Mouse (Mus musculus): ENCODE measurements around the gene Lman1l.

Lman1l gene

GRCm38 (mm10) chr9:57610359-57610826 is 10.2 kb downstream of the Lman1l start:
- POLR2A ChIA-PET, result interaction anchor here in 2 of 4 experiments (0.5 to 1.6 kb wide), 4 partner anchors 21 to 645 kb away, joined by 3 read pairs; partner anchors contain the start of genes Csk (in 1 of the 2) and Ulk3 (in 1 of the 2)
- CTCF ChIA-PET, result interaction anchor here in 3 of 4 experiments (0.6 to 1.4 kb wide), 6 partner anchors 8 to 1315 kb away, joined by 3 to 11 read pairs (median 4); no protein-coding TSS in a partner anchor

GRCm38 (mm10) chr9:57609803-57610202 is 10.8 kb downstream of the Lman1l start:
- ChIA-PET POLR2A (interaction anchor here in 1 of 4 experiments (0.5 to 1.6 kb wide), 3 partner anchors 20 to 645 kb away, joined by 3 read pairs; partner anchors contain the start of genes Csk and Ulk3), CTCF (interaction anchor here in 3 of 4 experiments (0.6 to 1.4 kb wide), 4 partner anchors 9 to 1316 kb away, joined by 4 to 7 read pairs (median 4); no protein-coding TSS in a partner anchor)

GRCm38 (mm10) chr9:57606139-57606851 is 14.3 kb downstream of the Lman1l start, which contains the start of gene Cplx3:
Cplx3 (minus strand) TSS chr9:57606281.
- ChIA-PET POLR2A (interaction anchor here in 3 of 4 experiments (0.6 to 1.4 kb wide), 7 partner anchors 12 to 1537 kb away, joined by 3 to 5 read pairs (median 3); partner anchors contain the start of genes Cox5a (in 1 of the 3), Sema7a (in 1 of the 3), Snupn (in 1 of the 3) and Ulk3 (in 1 of the 3)), CTCF (interaction anchor here in 3 of 4 experiments (0.6 to 1.9 kb wide), 9 partner anchors 17 to 471 kb away, joined by 3 to 11 read pairs (median 5); partner anchors contain the start of gene Ulk3 (in 1 of the 3))

GRCm38 (mm10) chr9:57605503-57605902 is 15.1 kb downstream of the Lman1l start:
- CTCF ChIA-PET, result interaction anchor here in 3 of 4 experiments (0.6 to 1.9 kb wide), 9 partner anchors 16 to 470 kb away, joined by 3 to 11 read pairs (median 5); partner anchors contain the start of gene Ulk3 (in 1 of the 3)
- POLR2A ChIA-PET, result interaction anchor here in 3 of 4 experiments (0.6 to 1.4 kb wide), 7 partner anchors 13 to 655 kb away, joined by 3 to 5 read pairs (median 3); partner anchors contain the start of genes Cox5a (in 1 of the 3), Rpp25 (in 1 of the 3), Sema7a (in 1 of the 3) and Snupn (in 1 of the 3)

- ChIA-PET CTCF (interaction anchor here in 3 of 4 experiments (1.0 to 1.9 kb wide), 3 partner anchors 25 to 155 kb away, joined by 3 to 11 read pairs (median 6); no protein-coding TSS in a partner anchor), POLR2A (interaction anchor here in 1 of 4 experiments (1.2 kb wide), 1 partner anchor 101 kb away, joined by 4 read pairs; the partner anchor contains the start of gene Rpp25)
These were observed 15.7 kb downstream of the Lman1l start for GRCm38 (mm10) chr9:57604875-57605274.

- ChIA-PET CTCF (interaction anchor here (0.6 to 1.2 kb wide), 5 partner anchors 8 to 1026 kb away, joined by 3 to 4 read pairs (median 3); no protein-coding TSS in a partner anchor), POLR2A (interaction anchor here in 2 of 4 experiments (0.6 to 1.1 kb wide), 2 partner anchors 11 to 1754 kb away, joined by 3 to 4 read pairs; no protein-coding TSS in a partner anchor)
These were observed 18.5 kb downstream of the Lman1l start for GRCm38 (mm10) chr9:57602098-57602497.

- ChIA-PET CTCF (interaction anchor here in 1 of 4 experiments (1.1 kb wide), 1 partner anchor 28 kb away, joined by 3 read pairs; no protein-coding TSS in a partner anchor), POLR2A (no interaction called here)
These were observed 19.2 kb downstream of the Lman1l start for GRCm38 (mm10) chr9:57601353-57601706.

GRCm38 (mm10) chr9:57600620-57601352 is 19.8 kb downstream of the Lman1l start:
- ChIA-PET CTCF (interaction anchor here in 3 of 4 experiments (0.6 to 1.1 kb wide), 3 partner anchors 10 to 59 kb away, joined by 3 to 7 read pairs (median 4); no protein-coding TSS in a partner anchor), POLR2A (interaction anchor here in 2 of 4 experiments (0.6 to 1.5 kb wide), 5 partner anchors 9 to 353 kb away, joined by 3 to 4 read pairs (median 3); no protein-coding TSS in a partner anchor)

- CTCF ChIA-PET, result no interaction called here
- POLR2A ChIA-PET, result interaction anchor here in 2 of 4 experiments (0.6 to 1.5 kb wide), 3 partner anchors 9 to 661 kb away, joined by 3 read pairs; no protein-coding TSS in a partner anchor
These were observed 21.6 kb downstream of the Lman1l start for GRCm38 (mm10) chr9:57598851-57599563.

GRCm38 (mm10) chr9:57597929-57598382 is 22.6 kb downstream of the Lman1l start:
- ChIA-PET POLR2A (interaction anchor here in 3 of 4 experiments (0.6 to 1.0 kb wide), 3 partner anchors 19 to 1432 kb away, joined by 3 to 5 read pairs (median 3); no protein-coding TSS in a partner anchor), CTCF (interaction anchor here in 1 of 4 experiments (0.7 kb wide), 1 partner anchor 19 kb away, joined by 8 read pairs; no protein-coding TSS in a partner anchor)

GRCm38 (mm10) chr9:57597265-57597664 is 23.3 kb downstream of the Lman1l start:
- ChIA-PET CTCF (interaction anchor here in 2 of 4 experiments (0.6 to 0.9 kb wide), 4 partner anchors 10 to 137 kb away, joined by 3 to 8 read pairs (median 3); no protein-coding TSS in a partner anchor), POLR2A (no interaction called here)

GRCm38 (mm10) chr9:57594174-57594509 is 26.4 kb downstream of the Lman1l start:
- ChIA-PET POLR2A (interaction anchor here in 2 of 4 experiments (0.5 to 2.1 kb wide), 10 partner anchors 13 to 99 kb away, joined by 3 to 7 read pairs (median 3); partner anchors contain the start of genes Lman1l (in 1 of the 2) and Mpi (in 1 of the 2)), CTCF (interaction anchor here in 1 of 4 experiments (1.2 to 2.1 kb wide), 5 partner anchors 20 to 53 kb away, joined by 3 to 6 read pairs (median 3); no protein-coding TSS in a partner anchor)

GRCm38 (mm10) chr9:57593454-57594173 is 27.0 kb downstream of the Lman1l start:
- ChIA-PET POLR2A (interaction anchor here in 2 of 4 experiments (0.5 to 2.1 kb wide), 7 partner anchors 12 to 100 kb away, joined by 3 to 7 read pairs (median 3); partner anchors contain the start of gene Lman1l (in 1 of the 2)), CTCF (interaction anchor here in 1 of 4 experiments (1.2 to 2.1 kb wide), 4 partner anchors 20 to 52 kb away, joined by 3 to 6 read pairs (median 4); no protein-coding TSS in a partner anchor)

- ChIA-PET POLR2A (interaction anchor here in 2 of 4 experiments (0.8 to 1.5 kb wide), 6 partner anchors 12 to 66 kb away, joined by 3 to 4 read pairs (median 4); partner anchors contain the start of genes Cplx3 (in 1 of the 2) and Csk (in 1 of the 2)), CTCF (interaction anchor here in 2 of 4 experiments (0.9 to 1.6 kb wide), 3 partner anchors 24 to 955 kb away, joined by 3 to 4 read pairs (median 3); no protein-coding TSS in a partner anchor)
These were observed 29.8 kb downstream of the Lman1l start for GRCm38 (mm10) chr9:57590726-57591125.

- CTCF ChIA-PET, result interaction anchor here (0.5 to 1.5 kb wide), 16 partner anchors 17 to 952 kb away, joined by 3 to 7 read pairs (median 3); partner anchors contain the start of gene Cplx3 (in 1 of the 4)
- POLR2A ChIA-PET, result interaction anchor here in 3 of 4 experiments (0.5 to 1.5 kb wide), 29 partner anchors 8 to 247 kb away, joined by 3 to 7 read pairs (median 4); partner anchors contain the start of genes Cox5a (in 2 of the 3), Rpp25 (in 2 of the 3), Arid3b (in 1 of the 3) and Cplx3 (in 1 of the 3)
These were observed 31.1 kb downstream of the Lman1l start, which contains the start of gene Ulk3 for GRCm38 (mm10) chr9:57589224-57590126. Ulk3 (plus strand) TSS chr9:57589452.
